Mouse (Mus musculus) retina, embryonic 14.5 days (tissue): ENCODE measurements around the gene Cfap36.

Source experiments
- DNase-seq: peaks from one replicate; pipeline ENCODE4 v3.0.0-alpha.2; 2015; ENCODE audit warnings: low spot score

Cfap36 gene

GRCm38 (mm10) chr11:29246883-29247650 lies at the start of gene Cfap36:
Gene Cfap36, minus strand, starts transcription at chr11:29247409.
- DNase-seq, result peak; percentile 98

- DNase-seq, result no peak
Observed at GRCm38 (mm10) chr11:29287305-29287704, 40.1 kb upstream of the Cfap36 start.

- no peak for DNase-seq
Observed at GRCm38 (mm10) chr11:29286040-29286439, 38.8 kb upstream of the Cfap36 start.

GRCm38 (mm10) chr11:29274758-29275157 lies 27.5 kb upstream of the Cfap36 start:
- no peak for DNase-seq

GRCm38 (mm10) chr11:29267824-29268223 lies 20.6 kb upstream of the Cfap36 start:
- DNase-seq, result peak; percentile 81

- DNase-seq, result no peak
Observed at GRCm38 (mm10) chr11:29254643-29255042, 7.4 kb upstream of the Cfap36 start.

GRCm38 (mm10) chr11:29248386-29248785 lies 1.2 kb upstream of the Cfap36 start:
- no peak for DNase-seq

GRCm38 (mm10) chr11:29247725-29248124 lies 516 bp upstream of the Cfap36 start:
- no peak for DNase-seq

- DNase-seq, result no peak
Observed at GRCm38 (mm10) chr11:29245988-29246387, 1.2 kb downstream of the Cfap36 start.

GRCm38 (mm10) chr11:29241961-29242360 lies 5.2 kb downstream of the Cfap36 start:
- peak; percentile 46 for DNase-seq

- DNase-seq, result no peak
Observed at GRCm38 (mm10) chr11:29239353-29239752, 7.9 kb downstream of the Cfap36 start.

GRCm38 (mm10) chr11:29238551-29238950 lies 8.7 kb downstream of the Cfap36 start:
- DNase-seq, result no peak

GRCm38 (mm10) chr11:29238047-29238446 lies 9.2 kb downstream of the Cfap36 start:
- no peak for DNase-seq

- no peak for DNase-seq
Observed at GRCm38 (mm10) chr11:29237364-29237763, 9.8 kb downstream of the Cfap36 start.

GRCm38 (mm10) chr11:29233569-29233968 lies 13.6 kb downstream of the Cfap36 start:
- DNase-seq, result no peak

GRCm38 (mm10) chr11:29228957-29229356 lies 18.3 kb downstream of the Cfap36 start:
- DNase-seq, result no peak

- no peak for DNase-seq
Observed at GRCm38 (mm10) chr11:29224754-29225153, 22.5 kb downstream of the Cfap36 start.

- DNase-seq, result no peak
Observed at GRCm38 (mm10) chr11:29222310-29222709, 24.9 kb downstream of the Cfap36 start.

- DNase-seq, result no peak
Observed at GRCm38 (mm10) chr11:29219055-29219454, 28.2 kb downstream of the Cfap36 start.

GRCm38 (mm10) chr11:29216196-29216595 lies 31.0 kb downstream of the Cfap36 start:
- DNase-seq, result no peak

GRCm38 (mm10) chr11:29209774-29210173 lies 37.4 kb downstream of the Cfap36 start:
- no peak for DNase-seq

- DNase-seq, result peak; percentile 13
Observed at GRCm38 (mm10) chr11:29203653-29204052, 43.6 kb downstream of the Cfap36 start.

GRCm38 (mm10) chr11:29188981-29189380 lies 58.2 kb downstream of the Cfap36 start:
- no peak for DNase-seq

GRCm38 (mm10) chr11:29181751-29182150 lies 65.5 kb downstream of the Cfap36 start:
- DNase-seq, result no peak
